Mouse (Mus musculus) stomach, postnatal 0 days (tissue): ENCODE data around the gene Ube2j2. TPM values are rescaled to one million over a fixed set of nuclear protein-coding genes. Genes with fewer than 3 reads are reported as not detected.

Source experiments
- ATAC-seq: fragments of 200-750 bp; cut with Nextera tagmentation; 2 replicates; pipeline ENCODE4 v1.8.0; 2017; ENCODE audit not compliant: low FRiP score, low TSS enrichment
- DNase-seq: peaks from one replicate; pipeline ENCODE4 v3.0.0-alpha.2; 2016; ENCODE audit warnings: low spot score
- H3K27ac ChIP-seq: fragments of 300-500 bp; sonication (generic); replicated peaks from 2 replicates; pipeline ENCODE4 v1.5.1; 2014; ENCODE audit warnings: mild to moderate bottlenecking, control low read depth
- H3K27me3 ChIP-seq: fragments of 300-500 bp; sonication (generic); 2 replicates; pipeline ENCODE4 v1.6.1; 2014; ENCODE audit warnings: low read length; ENCODE audit not compliant: control insufficient read depth, insufficient read depth
- H3K36me3 ChIP-seq: fragments of 300-500 bp; sonication (generic); 2 replicates; pipeline ENCODE4 v1.6.1; 2014; ENCODE audit warnings: low read length, mixed read lengths; ENCODE audit not compliant: control insufficient read depth, insufficient read depth
- H3K4me1 ChIP-seq: fragments of 300-500 bp; sonication (generic); replicated peaks from 2 replicates; pipeline ENCODE4 v1.6.1; 2014; ENCODE audit warnings: antibody characterized with exemption; ENCODE audit not compliant: control insufficient read depth, insufficient read depth
- H3K4me2 ChIP-seq: fragments of 300-500 bp; sonication (generic); replicated peaks from 2 replicates; pipeline ENCODE4 v1.6.1; 2014; ENCODE audit warnings: low read depth, mild to moderate bottlenecking, control low read depth, moderate library complexity
- H3K4me3 ChIP-seq: fragments of 300-500 bp; sonication (generic); 2 replicates; pipeline ENCODE4 v1.5.1; 2014; ENCODE audit warnings: low read depth, low read length, control low read depth
- H3K9ac ChIP-seq: fragments of 300-500 bp; sonication (generic); 2 replicates; pipeline ENCODE4 v1.6.1; 2014; ENCODE audit warnings: mild to moderate bottlenecking, low read length, control low read depth, mixed read lengths
- H3K9me3 ChIP-seq: fragments of 300-500 bp; sonication (generic); 2 replicates; pipeline ENCODE4 v1.6.1; 2016; ENCODE audit warnings: low read length; ENCODE audit not compliant: control insufficient read depth
- CTCF ChIP-seq: IDR thresholded peaks from 2 replicates; pipeline ENCODE4 v1.5.1; 2016; ENCODE audit warnings: antibody characterized with exemption, low read depth, mild to moderate bottlenecking, moderate library complexity
- EP300 ChIP-seq: optimal IDR thresholded peaks from 2 replicates; pipeline ENCODE3; 2016; ENCODE audit warnings: antibody characterized with exemption
- WGBS: fragments of 180-500 bp; shearing (Covaris S2); extraction: QIAGEN DNeasy Blood & Tissue Kit; methylation state at CpG from one replicate; pipeline ENCODE4 v1.1.7; 2014; 5-methylcytosine and 5-hydroxymethylcytosine counted together
- microRNA-seq: library from miRNA; unstranded; fragments of <30 nt; microRNA quantifications from one replicate; pipeline ENCODE4, GENCODE M21; 2016
- polyA plus RNA-seq: library from polyadenylated mRNA; unstranded; fragments of >200 nt; fragmentation: Nextera tagmentation; extraction: Ambion mirVana; gene quantifications from 2 replicates; pipeline ENCODE4 v1.2.1, GENCODE M21; 2015

Gene Ube2j2
- polyA plus RNA-seq, 1 experiment from 2014 or later = 72.8 TPM

DNA sequence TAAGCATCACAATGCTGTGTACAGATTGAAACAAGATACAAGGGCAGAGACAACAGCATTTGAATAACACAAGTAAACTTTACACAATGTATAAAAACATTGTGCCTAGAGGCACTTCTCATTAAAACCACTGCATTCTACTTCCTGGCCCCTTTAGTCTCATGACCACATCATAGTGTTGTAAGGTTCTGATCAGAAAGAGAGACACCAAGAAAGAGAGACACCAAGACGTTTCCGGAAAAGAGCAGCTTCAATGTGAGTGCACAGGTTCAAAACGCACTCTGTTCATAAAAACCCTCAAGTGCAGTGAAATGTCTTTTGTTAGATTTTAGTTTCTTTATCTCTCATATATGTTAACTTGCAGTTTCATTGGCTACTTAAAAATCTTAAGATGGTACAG is 60.5 kb downstream of the Ube2j2 start:
- WGBS = 90% methylated on average over 3 of the region's 3 CpGs
- no peak overlapping the region for H3K4me2 ChIP-seq
- ATAC-seq = no peak
- H3K36me3 ChIP-seq = peaks cover 31% of the 10 kb centered on the region
- H3K4me3 ChIP-seq = no peak overlapping the region
- no peaks in the 10 kb centered on the region for H3K27me3 ChIP-seq
- TF ChIP-seq EP300 = no peak
- no peak for TF ChIP-seq CTCF
- no peak for DNase-seq
- H3K27ac ChIP-seq = no peak overlapping the region
- H3K9ac ChIP-seq = no peak overlapping the region
- H3K4me1 ChIP-seq = no peaks in the 10 kb centered on the region
- no peaks in the 10 kb centered on the region for H3K9me3 ChIP-seq

DNA sequence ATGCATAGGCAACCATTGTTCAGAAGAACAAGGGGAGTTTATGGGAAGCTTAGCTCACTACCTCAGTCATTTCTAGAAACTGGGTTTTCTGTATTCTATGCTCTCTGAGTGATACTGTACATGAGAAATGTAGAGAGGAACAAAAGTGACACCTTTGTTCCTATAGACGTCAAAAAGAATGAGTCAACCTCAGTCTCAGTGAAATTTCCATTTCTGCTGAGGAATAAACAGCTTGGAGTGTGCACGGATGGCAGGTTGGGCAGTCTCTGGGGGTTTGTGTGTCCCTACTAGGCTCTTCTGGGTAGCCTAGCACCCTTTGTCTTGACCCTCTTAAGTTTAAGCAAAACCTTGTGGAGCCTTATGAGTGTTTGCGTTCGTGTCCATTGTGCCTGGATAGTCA is 64.7 kb downstream of the Ube2j2 start:
- Histone ChIP-seq H3K9me3 (no peaks in the 10 kb centered on the region), H3K9ac (no peak overlapping the region), H3K4me1 (no peaks in the 10 kb centered on the region), H3K4me2 (no peak overlapping the region), H3K36me3 (peaks cover 29% of the 10 kb centered on the region), H3K27ac (no peak overlapping the region), H3K27me3 (no peaks in the 10 kb centered on the region), H3K4me3 (no peak overlapping the region)
- no peak for ATAC-seq
- TF ChIP-seq CTCF = no peak
- no peak for TF ChIP-seq EP300
- 87% methylated on average over 4 of the region's 4 CpGs for WGBS
- no peak for DNase-seq

Small RNA genes within 50 kb of the gene (microRNA-seq; reads per million reads assigned to microRNA genes)
- gene Gm22991 = not detected

Other genes with a start within 250 kb of the Ube2j2 start
- 9.6 and 11.0 TPM in 2 replicates for gene Fndc10, start 249.5 kb upstream of the Ube2j2 start, polyA plus RNA-seq
- 152 and 153 TPM in 2 replicates for gene Ssu72, start 239.0 kb upstream of the Ube2j2 start, polyA plus RNA-seq
- gene Tmem240, start 209.0 kb upstream of the Ube2j2 start, polyA plus RNA-seq = 0.39 and 0.45 TPM in 2 replicates
- 48.8 and 55.1 TPM in 2 replicates for gene Atad3a, start 182.7 kb upstream of the Ube2j2 start, polyA plus RNA-seq
- gene Vwa1, start 169.1 kb upstream of the Ube2j2 start, polyA plus RNA-seq = 30.0 and 32.3 TPM in 2 replicates
- gene Tmem88b, start 158.0 kb upstream of the Ube2j2 start, polyA plus RNA-seq = 0.13 and 0.27 TPM in 2 replicates
- 0.10 and 0.13 TPM in 2 replicates for gene Ankrd65, start 153.4 kb upstream of the Ube2j2 start, polyA plus RNA-seq
- gene Mrpl20, start 141.0 kb upstream of the Ube2j2 start, polyA plus RNA-seq = 230 and 240 TPM in 2 replicates
- gene Ccnl2, start 131.3 kb upstream of the Ube2j2 start, polyA plus RNA-seq = 72.2 and 83.2 TPM in 2 replicates
- 129 and 133 TPM in 2 replicates for gene Aurkaip1, start 112.6 kb upstream of the Ube2j2 start, polyA plus RNA-seq
- gene Mxra8, start 104.2 kb upstream of the Ube2j2 start, polyA plus RNA-seq = 79.4 and 88.4 TPM in 2 replicates
- 8.1 and 10.4 TPM in 2 replicates for gene Dvl1, start 96.4 kb upstream of the Ube2j2 start, polyA plus RNA-seq
- 0.11 and 0.28 TPM in 2 replicates for gene Tas1r3, start 80.5 kb upstream of the Ube2j2 start, polyA plus RNA-seq
- 25.0 and 26.5 TPM in 2 replicates for gene Cptp, start 74.4 kb upstream of the Ube2j2 start, polyA plus RNA-seq
- 30.7 and 32.6 TPM in 2 replicates for gene Ints11, start 74.3 kb upstream of the Ube2j2 start, polyA plus RNA-seq
- gene Pusl1, start 52.0 kb upstream of the Ube2j2 start, polyA plus RNA-seq = 35.7 and 36.5 TPM in 2 replicates
- 9.7 and 10.2 TPM in 2 replicates for gene Acap3, start 52.0 kb upstream of the Ube2j2 start, polyA plus RNA-seq
- gene C1qtnf12, start 18.5 kb downstream of the Ube2j2 start, polyA plus RNA-seq = 48.5 and 59.1 TPM in 2 replicates
- 9.0 and 9.4 TPM in 2 replicates for gene B3galt6, start 48.8 kb downstream of the Ube2j2 start, polyA plus RNA-seq
- gene Sdf4, start 49.0 kb downstream of the Ube2j2 start, polyA plus RNA-seq = 129 and 137 TPM in 2 replicates
- 0.21 and 0.48 TPM in 2 replicates for gene Tnfrsf4, start 70.0 kb downstream of the Ube2j2 start, polyA plus RNA-seq
- 2.2 and 3.3 TPM in 2 replicates for gene Tnfrsf18, start 82.3 kb downstream of the Ube2j2 start, polyA plus RNA-seq
- 2.7 TPM in 2 replicates for gene Ttll10, start 115.6 kb downstream of the Ube2j2 start, polyA plus RNA-seq
- gene 9430015G10Rik, start 166.2 kb downstream of the Ube2j2 start, polyA plus RNA-seq = 4.9 and 5.4 TPM in 2 replicates
- 7.6 and 7.7 TPM in 2 replicates for gene Rnf223, start 186.7 kb downstream of the Ube2j2 start, polyA plus RNA-seq